In the genomic region with DNA sequence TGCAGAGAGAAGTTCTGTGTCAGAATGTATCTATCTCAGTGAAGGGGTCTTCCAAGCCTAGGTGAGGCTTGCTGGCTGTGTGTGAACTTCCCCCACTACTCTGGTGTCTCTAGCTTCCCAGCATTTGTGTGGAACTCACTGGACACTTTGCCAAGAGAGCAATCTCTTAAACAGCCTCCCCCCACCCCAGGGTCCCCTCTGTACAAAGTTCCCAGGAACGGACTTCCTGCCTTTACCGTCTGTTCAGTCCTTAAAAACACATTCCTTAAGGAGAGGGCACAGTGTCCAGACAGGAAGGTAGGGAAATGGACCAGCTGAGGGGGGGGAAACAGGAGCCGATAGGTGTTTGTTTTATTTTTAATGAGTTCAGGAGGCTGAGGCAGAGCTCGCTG, we compare ENCODE assay signal across 8 mouse cellular contexts. TPM values are rescaled to one million over a fixed set of nuclear protein-coding genes. Genes with fewer than 3 reads are reported as not detected.
DNase-seq lines count a peak whose midpoint lies in the region; ATAC-seq lines count a peak whose summit lies in the region.

No protein-coding gene starts in this region.

- DNase-seq in heart, postnatal 36 days, result no peak
- no peak for DNase-seq in lung, postnatal 4 days
- peak; percentile 28 for DNase-seq in induced T-regulatory cell, adult 2 months (ENCODE audit: low read depth)
- no peak for DNase-seq in right cerebral cortex, postnatal 14 days
- DNase-seq in urinary bladder, postnatal 25 days (ENCODE audit: low spot score), result no peak

- 0 out of 2 replicates have a peak, but pooled peaks cover 3% of the 10 kb centered on the region for H3K36me3 ChIP-seq in heart, embryonic 12.5 days
- H3K36me3 ChIP-seq in lung, embryonic 16.5 days (ENCODE audit: control insufficient read depth, insufficient read depth, low read length), result no peaks in the 10 kb centered on the region
- H3K36me3 ChIP-seq in neural tube, embryonic 15.5 days, result 0 out of 2 replicates have a peak, but pooled peaks cover under 1% of the 10 kb centered on the region

- H3K9me3 ChIP-seq in heart, embryonic 12.5 days (replicated peaks), result no peaks in the 10 kb centered on the region
- H3K9me3 ChIP-seq in lung, embryonic 16.5 days (ENCODE audit: control insufficient read depth, low read length), result no peaks in the 10 kb centered on the region
- H3K9me3 ChIP-seq in neural tube, embryonic 15.5 days (replicated peaks), result no peaks in the 10 kb centered on the region

- no peak overlapping the region for H3K9ac ChIP-seq in heart, embryonic 12.5 days
- no peak overlapping the region for H3K9ac ChIP-seq in lung, embryonic 16.5 days (ENCODE audit: low read length)
- no peak overlapping the region for H3K9ac ChIP-seq in neural tube, embryonic 15.5 days (replicated peaks)

- peak overlapping the region; percentile 1; the same call in 1 of the 2 replicates for H3K27ac ChIP-seq in heart, embryonic 12.5 days (ENCODE audit: poor library complexity, severe bottlenecking)
- peak overlapping the region; percentile 82 for H3K27ac ChIP-seq in lung, embryonic 16.5 days (ENCODE audit: low read length)
- no peak overlapping the region for H3K27ac ChIP-seq in neural tube, embryonic 15.5 days (replicated peaks)

- 54% methylated on average over 4 of the region's 4 CpGs for WGBS in heart, embryonic 12.5 days
- 29% methylated on average over 4 of the region's 4 CpGs for WGBS in lung, embryonic 16.5 days
- 76% methylated on average over 4 of the region's 4 CpGs for WGBS in neural tube, embryonic 15.5 days

- no peak for ATAC-seq in heart, embryonic 12.5 days (ENCODE audit: insufficient number of reproducible peaks, low FRiP score)
- peak; percentile 69 for ATAC-seq in lung, embryonic 16.5 days (ENCODE audit: low read depth)
- no peak for ATAC-seq in neural tube, embryonic 15.5 days (ENCODE audit: low FRiP score)

- peak overlapping the region; percentile 17; the same call in 1 of the 2 replicates for H3K4me2 ChIP-seq in heart, embryonic 12.5 days
- H3K4me2 ChIP-seq in lung, embryonic 16.5 days (ENCODE audit: low read depth, low read length), result peak overlapping the region; percentile 29; the same call in 1 of the 2 replicates
- H3K4me2 ChIP-seq in neural tube, embryonic 15.5 days, result peak overlapping the region; percentile 91; the same call in 1 of the 2 replicates

- no peak overlapping the region for H3K4me3 ChIP-seq in heart, embryonic 12.5 days
- H3K4me3 ChIP-seq in lung, embryonic 16.5 days (ENCODE audit: low read length), result peak overlapping the region; percentile 12; the same call in 1 of the 2 replicates
- no peak overlapping the region for H3K4me3 ChIP-seq in neural tube, embryonic 15.5 days (replicated peaks)

- H3K4me1 ChIP-seq in heart, embryonic 12.5 days (replicated peaks), result peaks cover 35% of the 10 kb centered on the region
- peaks cover 14% of the 10 kb centered on the region for H3K4me1 ChIP-seq in lung, embryonic 16.5 days (replicated peaks; ENCODE audit: control insufficient read depth, insufficient read depth, low read length)
- H3K4me1 ChIP-seq in neural tube, embryonic 15.5 days, result peaks cover 42% of the 10 kb centered on the region

- intact Hi-C loops in heart, postnatal 36 days (cut with DNase I), result loop anchor here (2.0 kb wide), 1 partner anchor 15 kb away; no protein-coding TSS in a partner anchor

- H3K27me3 ChIP-seq in heart, embryonic 12.5 days (replicated peaks), result peaks cover 25% of the 10 kb centered on the region
- H3K27me3 ChIP-seq in lung, embryonic 16.5 days (ENCODE audit: control insufficient read depth, insufficient read depth, low read depth, low read length), result peaks cover 30% of the 10 kb centered on the region
- no peaks in the 10 kb centered on the region for H3K27me3 ChIP-seq in neural tube, embryonic 15.5 days (replicated peaks)

RNA-seq across cellular contexts. Expression of gene Abcg1, which starts 2.7 kb away (rescaled TPM):
- 5.5 and 6.6 TPM in 2 replicates for polyA plus RNA-seq in heart, embryonic 12.5 days (2016; fragmentation: Nextera tagmentation; extraction: Ambion mirVana)
- total RNA-seq in heart, postnatal 36 days (2021), result 1 to 10 TPM; 5.1 to 8.5 TPM
- 12.9 and 15.1 TPM in 2 replicates for polyA plus RNA-seq in lung, embryonic 16.5 days (2015; fragmentation: Nextera tagmentation; extraction: Ambion mirVana)
- polyA plus RNA-seq in neural tube, embryonic 15.5 days (2015; fragmentation: Nextera tagmentation; extraction: Ambion mirVana), result 18.5 and 19.9 TPM in 2 replicates

Comparison
In these comparisons a context has a peak if more than half of its experiments do, and no peak if none do; other contexts are left out.
1. H3K4me2 ChIP-seq: peak in every context shown above with its lines; median percentile 91 in neural tube, embryonic 15.5 days; 29 in lung, embryonic 16.5 days; 17 in heart, embryonic 12.5 days.